Mouse (Mus musculus) embryonic facial prominence, embryonic 15.5 days (tissue): ENCODE measurements around the gene Rhob. TPM values are rescaled to one million over a fixed set of nuclear protein-coding genes. Genes with fewer than 3 reads are reported as not detected.
A peak's percentile ranks its signal among the peaks of the same experiment; 100 is the strongest.

ENCODE experiments used
- ATAC-seq: fragments of 200-750 bp; cut with Nextera tagmentation; 2 replicates; pipeline ENCODE4 v1.8.0; 2017; ENCODE audit warnings: low read depth, moderate TSS enrichment; ENCODE audit not compliant: insufficient number of reproducible peaks, low FRiP score, low TSS enrichment
- H3K27ac ChIP-seq: fragments of 300-500 bp; sonication (generic); replicated peaks from 2 replicates; pipeline ENCODE4 v1.5.1; 2015; ENCODE audit warnings: mild to moderate bottlenecking, inconsistent platforms
- H3K27me3 ChIP-seq: fragments of 300-500 bp; sonication (generic); 2 replicates; pipeline ENCODE4 v1.6.1; 2015; ENCODE audit warnings: inconsistent platforms
- H3K36me3 ChIP-seq: fragments of 300-500 bp; sonication (generic); 2 replicates; pipeline ENCODE4 v1.6.1; 2015; ENCODE audit warnings: mild to moderate bottlenecking, inconsistent platforms
- H3K4me1 ChIP-seq: fragments of 300-500 bp; sonication (generic); 2 replicates; pipeline ENCODE4 v1.6.1; 2015; ENCODE audit warnings: inconsistent platforms
- H3K4me2 ChIP-seq: fragments of 300-500 bp; sonication (generic); replicated peaks from 2 replicates; pipeline ENCODE4 v1.6.1; 2015; ENCODE audit warnings: mild to moderate bottlenecking, inconsistent platforms
- H3K4me3 ChIP-seq: fragments of 300-500 bp; sonication (generic); replicated peaks from 2 replicates; pipeline ENCODE4 v1.5.1; 2015; ENCODE audit warnings: mild to moderate bottlenecking, inconsistent platforms
- H3K9ac ChIP-seq: fragments of 300-500 bp; sonication (generic); 2 replicates; pipeline ENCODE4 v1.6.1; 2015; ENCODE audit warnings: inconsistent platforms
- H3K9me3 ChIP-seq: fragments of 300-500 bp; sonication (generic); replicated peaks from 2 replicates; pipeline ENCODE4 v1.6.1; 2016; ENCODE audit warnings: inconsistent platforms
- WGBS: fragments of 180-500 bp; shearing (Covaris S2); methylation state at CpG from one replicate; pipeline ENCODE4 v1.1.7; 2015; 5-methylcytosine and 5-hydroxymethylcytosine counted together
- polyA plus RNA-seq: library from polyadenylated mRNA; unstranded; fragments of >200 nt; fragmentation: Nextera tagmentation; extraction: Ambion mirVana; gene quantifications from 2 replicates; pipeline ENCODE4 v1.2.1, GENCODE M21; 2015

Gene Rhob
- polyA plus RNA-seq, 1 experiment from 2014 or later = 59.5 TPM

GRCm38 (mm10) chr12:8454487-8454886 is 45.3 kb downstream of the Rhob start:
- Histone ChIP-seq H3K27me3 (no peaks in the 10 kb centered on the region), H3K4me1 (peaks cover 40% of the 10 kb centered on the region), H3K9me3 (no peaks in the 10 kb centered on the region), H3K27ac (no peak overlapping the region), H3K36me3 (no peaks in the 10 kb centered on the region), H3K4me2 (no peak overlapping the region), H3K4me3 (no peak overlapping the region), H3K9ac (no peak overlapping the region)
- 56% methylated on average over 3 of the region's 3 CpGs for WGBS
- no peak for ATAC-seq

- Histone ChIP-seq H3K27me3 (no peaks in the 10 kb centered on the region), H3K36me3 (no peaks in the 10 kb centered on the region), H3K4me2 (no peak overlapping the region), H3K9me3 (no peaks in the 10 kb centered on the region), H3K4me1 (peaks cover 40% of the 10 kb centered on the region), H3K27ac (no peak overlapping the region), H3K4me3 (no peak overlapping the region), H3K9ac (no peak overlapping the region)
- no peak for ATAC-seq
- WGBS = 74% methylated on average over 7 of the region's 7 CpGs
Measured at GRCm38 (mm10) chr12:8452766-8453621, 46.8 kb downstream of the Rhob start.

GRCm38 (mm10) chr12:8451571-8452485 is 48.0 kb downstream of the Rhob start:
- Histone ChIP-seq H3K4me3 (no peak overlapping the region), H3K4me1 (peaks cover 34% of the 10 kb centered on the region), H3K9ac (no peak overlapping the region), H3K27ac (peak overlapping the region; percentile 22; the same call in 1 of the 2 replicates), H3K36me3 (no peaks in the 10 kb centered on the region), H3K9me3 (no peaks in the 10 kb centered on the region), H3K27me3 (no peaks in the 10 kb centered on the region), H3K4me2 (no peak overlapping the region)
- ATAC-seq = no peak
- WGBS = 35% methylated on average over 7 of the region's 7 CpGs

GRCm38 (mm10) chr12:8450639-8451038 is 49.2 kb downstream of the Rhob start:
- ATAC-seq = peak; percentile 63

GRCm38 (mm10) chr12:8450028-8450427 is 49.8 kb downstream of the Rhob start:
- 86% methylated on average over 1 of the region's 1 CpGs for WGBS
- no peaks in the 10 kb centered on the region for H3K27me3 ChIP-seq
- ATAC-seq = no peak

More at GRCm38 (mm10) chr12:8450639-8451038, 49.2 kb downstream of the Rhob start:
- Histone ChIP-seq H3K4me3 (no peak overlapping the region), H3K27me3 (no peaks in the 10 kb centered on the region), H3K27ac (no peak overlapping the region; the same call in 1 of the 2 replicates), H3K9ac (no peak overlapping the region), H3K4me2 (no peak overlapping the region), H3K4me1 (peaks cover 33% of the 10 kb centered on the region), H3K36me3 (no peaks in the 10 kb centered on the region), H3K9me3 (no peaks in the 10 kb centered on the region)
- 53% methylated on average over 6 of the region's 6 CpGs for WGBS

More at GRCm38 (mm10) chr12:8450028-8450427, 49.8 kb downstream of the Rhob start:
- no peak overlapping the region for H3K27ac ChIP-seq
- H3K9ac ChIP-seq = no peak overlapping the region
- H3K36me3 ChIP-seq = no peaks in the 10 kb centered on the region
- H3K4me2 ChIP-seq = no peak overlapping the region
- peaks cover 33% of the 10 kb centered on the region for H3K4me1 ChIP-seq
- H3K4me3 ChIP-seq = no peak overlapping the region
- no peaks in the 10 kb centered on the region for H3K9me3 ChIP-seq

Other genes starting within 250 kb of the Rhob start
- 0.54 and 0.85 TPM in 2 replicates for gene Gdf7, start 198.1 kb downstream of the Rhob start, polyA plus RNA-seq
- gene Hs1bp3, start 186.6 kb downstream of the Rhob start, polyA plus RNA-seq = 16.5 and 18.9 TPM in 2 replicates
- not detected in 2 replicates for gene Slc7a15, start 99.1 kb upstream of the Rhob start, polyA plus RNA-seq
- gene Pum2, start 174.1 kb upstream of the Rhob start, polyA plus RNA-seq = 39.2 and 41.0 TPM in 2 replicates